Mouse (Mus musculus): ENCODE measurements at regions not wholly inside any gene's neighbourhood (a gene's known extent, or its start where the extent isn't known, plus 50 kb on each side); places are given as distances from the start of the nearest gene placed in this dataset.
"Not testable (repeated sequence)": the region's sequence is repeated elsewhere in the genome, so short reads cannot be mapped to it uniquely, and the experiment has no call there.

- DNase-seq (ENCODE audit: low spot score in 2 of 2), result no peak
Measured at GRCm38 (mm10) chrX:50675356-50675755, 165.5 kb upstream of the Stk26 start.

GRCm38 (mm10) chrX:50657835-50658565, 182.8 kb upstream of the Stk26 start:
- peak; percentile 65 to 72 for DNase-seq (ENCODE audit: low spot score in 2 of 2)

- no peak for DNase-seq (ENCODE audit: low spot score in 2 of 2)
Measured at GRCm38 (mm10) chrX:50657180-50657834, 183.5 kb upstream of the Stk26 start.

- not testable (repeated sequence) for DNase-seq (ENCODE audit: low spot score in 2 of 2)
Measured at GRCm38 (mm10) chrX:50655380-50655779, 185.5 kb upstream of the Stk26 start.

- DNase-seq (ENCODE audit: low spot score in 2 of 2), result no peak
Measured at GRCm38 (mm10) chrX:50641347-50641746, 199.5 kb upstream of the Stk26 start.

GRCm38 (mm10) chrX:50635634-50636033, 205.2 kb upstream of the Stk26 start:
- no peak for DNase-seq (ENCODE audit: low spot score in 2 of 2)

GRCm38 (mm10) chrX:50634842-50635615, 205.8 kb upstream of the Stk26 start:
- DNase-seq (ENCODE audit: low spot score in 2 of 2), result peak; percentile 65 to 76

- DNase-seq (ENCODE audit: low spot score in 2 of 2), result no peak
Measured at GRCm38 (mm10) chrX:50632536-50632935, 204.2 kb upstream of the Olfr1324 start.

GRCm38 (mm10) chrX:50625336-50625735, 197.0 kb upstream of the Olfr1324 start:
- DNase-seq (ENCODE audit: low spot score in 2 of 2), result no peak

- DNase-seq (ENCODE audit: low spot score in 2 of 2), result peak in 1 of 2 experiments; percentile 89
Measured at GRCm38 (mm10) chrX:50622984-50623455, 194.7 kb upstream of the Olfr1324 start.

- DNase-seq (ENCODE audit: low spot score in 2 of 2), result peak in 1 of 2 experiments; percentile 64
Measured at GRCm38 (mm10) chrX:50620909-50621308, 192.6 kb upstream of the Olfr1324 start.

GRCm38 (mm10) chrX:50619919-50620318, 191.6 kb upstream of the Olfr1324 start:
- peak in 1 of 2 experiments; percentile 92 for DNase-seq (ENCODE audit: low spot score in 2 of 2)

GRCm38 (mm10) chrX:50618936-50619335, 190.6 kb upstream of the Olfr1324 start:
- DNase-seq (ENCODE audit: low spot score in 2 of 2), result no peak

GRCm38 (mm10) chrX:50616920-50617319, 188.6 kb upstream of the Olfr1324 start:
- DNase-seq (ENCODE audit: low spot score in 2 of 2), result peak in 1 of 2 experiments; percentile 93

- DNase-seq (ENCODE audit: low spot score in 2 of 2), result peak in 1 of 2 experiments; percentile 88
Measured at GRCm38 (mm10) chrX:50614874-50615273, 186.6 kb upstream of the Olfr1324 start.

GRCm38 (mm10) chrX:50614367-50614766, 186.1 kb upstream of the Olfr1324 start:
- peak in 1 of 2 experiments; percentile 79 for DNase-seq (ENCODE audit: low spot score in 2 of 2)

- peak in 1 of 2 experiments; percentile 90 for DNase-seq (ENCODE audit: low spot score in 2 of 2)
Measured at GRCm38 (mm10) chrX:50611765-50612591, 183.7 kb upstream of the Olfr1324 start.

- DNase-seq (ENCODE audit: low spot score in 2 of 2), result peak in 1 of 2 experiments; percentile 54
Measured at GRCm38 (mm10) chrX:50608141-50608540, 179.8 kb upstream of the Olfr1324 start.

GRCm38 (mm10) chrX:50607636-50608035, 179.3 kb upstream of the Olfr1324 start:
- DNase-seq (ENCODE audit: low spot score in 2 of 2), result peak in 1 of 2 experiments; percentile 95

- peak in 1 of 2 experiments; percentile 90 for DNase-seq (ENCODE audit: low spot score in 2 of 2)
Measured at GRCm38 (mm10) chrX:50605517-50605916, 177.2 kb upstream of the Olfr1324 start.

- peak in 1 of 2 experiments; percentile 86 for DNase-seq (ENCODE audit: low spot score in 2 of 2)
Measured at GRCm38 (mm10) chrX:50604995-50605394, 176.7 kb upstream of the Olfr1324 start.
